Mouse (Mus musculus) forelimb bud, embryonic 11.5 days (tissue): ENCODE results near the gene Cd180.
A peak's percentile ranks its signal among the peaks of the same experiment; 100 is the strongest.

Experiments
- DNase-seq: peaks from one replicate; pipeline ENCODE4 v3.0.0-alpha.2; 2012; ENCODE audit warnings: low read depth, low spot score

The Cd180 gene

DNA sequence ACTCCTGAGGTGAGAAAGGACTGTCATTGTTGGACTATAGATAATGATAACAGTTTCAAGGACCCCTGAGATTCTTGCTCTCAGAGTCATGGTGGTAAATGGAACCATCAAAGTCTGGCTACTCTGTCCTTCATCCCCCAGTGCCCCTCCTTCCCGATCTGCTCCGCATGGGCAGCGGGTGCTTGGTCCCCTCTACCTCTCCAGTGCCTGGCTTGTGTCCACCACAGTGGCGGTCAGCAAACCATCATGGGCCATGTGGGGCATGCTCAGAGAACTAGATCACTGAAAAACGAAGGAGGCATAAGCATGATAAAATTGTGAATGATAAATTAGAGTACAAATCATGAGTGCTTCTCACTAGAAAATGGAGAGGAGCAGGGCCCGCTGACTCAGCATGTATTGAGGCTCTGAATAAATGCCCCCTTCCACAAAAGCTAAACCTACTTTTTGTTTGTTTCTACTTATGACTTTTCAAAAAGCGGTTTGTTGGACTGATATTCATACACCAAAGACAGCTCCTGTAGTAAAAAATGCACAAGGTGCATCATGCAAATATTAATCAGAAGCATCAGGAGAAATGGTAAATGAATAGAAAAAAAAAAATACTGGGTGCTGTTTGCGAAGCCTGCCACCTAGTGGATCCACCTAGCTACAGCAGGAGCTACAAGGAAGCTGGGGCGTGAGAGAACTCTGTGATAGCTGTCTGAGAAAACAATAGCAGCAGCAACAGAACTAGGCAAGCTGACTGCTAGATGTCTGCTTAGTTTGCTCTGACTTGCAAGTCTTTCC is 51.3 kb downstream of the Cd180 start:
- DNase-seq: peak; percentile 33

DNA sequence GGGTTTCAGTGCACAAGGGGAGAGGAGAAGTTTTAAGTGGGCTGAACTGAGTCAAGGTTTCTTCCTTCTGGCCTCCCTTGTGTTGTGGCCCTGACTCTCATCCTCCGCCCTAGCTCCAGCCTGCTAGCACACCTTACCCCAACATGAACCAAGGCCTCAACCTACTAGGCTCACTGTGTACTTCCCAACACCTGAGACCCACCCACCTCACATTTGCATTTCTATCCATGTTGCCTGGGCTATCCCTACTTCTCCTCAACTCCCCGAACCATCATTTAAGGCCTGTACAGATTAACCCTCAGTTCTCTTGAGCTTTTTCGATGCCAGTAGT is 51.9 kb downstream of the Cd180 start:
- no peak for DNase-seq

DNA sequence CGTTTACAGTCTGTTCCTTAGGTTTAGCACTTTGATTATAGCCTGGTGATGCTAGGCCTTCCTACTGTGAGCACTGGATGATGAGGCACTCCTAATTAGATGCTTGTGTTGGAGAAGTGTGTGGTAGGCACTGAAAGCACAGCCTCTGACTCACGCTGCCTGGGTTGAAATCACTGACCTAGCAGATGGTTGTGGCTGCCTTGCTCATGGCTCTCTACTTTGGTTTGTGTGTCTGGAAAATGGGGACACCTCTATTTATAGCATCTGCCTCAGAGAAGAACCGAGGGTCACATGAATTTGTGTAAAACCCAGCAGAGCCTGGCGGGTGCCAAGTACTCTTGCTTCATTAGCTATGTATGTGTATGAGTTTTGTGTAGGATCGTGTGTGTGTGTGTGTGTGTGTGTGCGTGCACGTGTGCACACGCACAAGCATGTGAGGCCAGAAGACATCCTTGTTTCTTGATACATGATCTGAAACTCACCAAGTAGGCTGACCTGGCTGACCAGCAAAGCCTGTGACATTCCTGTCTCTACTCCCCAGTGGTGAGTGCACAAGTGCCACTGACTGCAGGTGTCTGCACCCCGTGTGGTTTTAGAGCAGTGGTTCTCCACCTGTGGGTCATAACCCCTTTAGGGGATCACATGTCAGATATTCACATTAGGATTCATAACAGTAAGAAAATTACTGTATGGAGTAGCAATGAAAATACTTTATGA is 52.4 kb downstream of the Cd180 start:
- no peak for DNase-seq

DNA sequence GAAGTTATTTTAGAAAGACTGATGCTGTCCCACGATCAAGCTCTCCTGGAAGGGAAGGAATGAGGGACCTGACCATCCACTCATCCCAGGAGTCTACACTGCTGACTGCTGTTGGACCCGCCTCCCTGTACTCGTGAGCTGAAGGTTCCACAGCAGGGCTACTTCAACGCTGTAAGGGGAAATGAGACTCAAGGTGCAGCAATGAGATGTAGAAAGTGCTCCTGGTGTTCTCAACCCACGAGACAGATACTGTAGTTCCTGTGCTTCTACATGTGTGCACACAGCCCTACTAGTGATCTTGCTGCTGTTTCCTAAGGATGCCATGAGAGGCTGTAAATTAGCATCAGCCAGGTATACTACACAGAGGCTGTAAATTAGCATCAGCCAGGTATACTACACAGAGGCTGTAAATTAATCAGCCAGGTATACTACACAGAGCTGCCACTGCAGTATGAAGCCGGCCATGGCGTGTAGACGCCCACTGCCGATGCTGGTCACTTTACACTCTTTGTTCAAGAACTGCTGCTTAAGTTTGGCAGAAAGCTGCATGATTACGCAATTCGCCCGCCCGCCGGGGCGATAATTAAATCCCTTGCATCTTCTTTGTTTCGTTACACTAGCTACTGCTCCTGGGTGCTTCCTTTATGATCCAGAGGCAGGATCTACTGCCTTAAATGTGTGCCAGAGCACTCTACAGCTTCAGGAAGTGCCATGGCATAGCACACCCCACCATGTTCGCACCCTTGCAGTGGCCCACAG is 53.6 kb downstream of the Cd180 start:
- DNase-seq: no peak

DNA sequence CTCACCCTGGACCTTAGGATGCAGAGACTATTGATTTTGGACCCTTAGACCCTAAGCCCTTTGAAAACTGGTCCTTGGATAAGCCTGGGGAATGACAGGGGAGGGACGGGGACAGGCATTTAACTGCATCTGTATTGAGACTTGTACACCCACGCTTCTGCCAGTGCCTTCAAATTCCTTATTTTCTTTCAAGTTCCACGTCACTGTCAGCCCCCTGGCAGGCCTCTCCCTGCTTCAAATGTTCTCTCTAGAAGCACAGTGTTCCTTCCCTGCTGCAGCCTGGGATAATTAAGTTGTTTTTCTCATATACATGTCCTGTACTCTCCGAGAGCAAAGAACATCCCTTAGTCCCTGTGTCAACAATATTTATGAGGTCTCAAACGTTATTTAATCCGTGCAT is 55.8 kb downstream of the Cd180 start:
- no peak for DNase-seq

DNA sequence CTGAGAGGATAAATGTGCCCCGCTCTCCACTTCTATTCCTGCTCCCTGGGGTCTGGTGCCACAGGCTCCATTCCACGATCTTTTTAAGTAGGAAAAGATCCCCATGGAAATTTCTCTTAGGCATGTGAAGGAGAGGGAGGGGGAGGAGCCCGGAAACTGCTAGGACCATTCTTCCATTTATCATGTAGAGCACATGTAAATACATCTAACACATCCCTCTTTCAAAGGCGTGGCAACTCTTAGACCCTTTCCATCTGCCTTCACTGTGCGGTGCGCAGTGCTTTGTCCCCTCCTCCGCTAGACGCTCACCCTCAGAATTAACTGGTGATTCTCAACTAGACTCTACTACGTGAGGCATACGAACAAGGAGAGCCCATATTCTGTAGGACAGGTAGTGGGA is 56.5 kb downstream of the Cd180 start:
- DNase-seq: no peak

DNA sequence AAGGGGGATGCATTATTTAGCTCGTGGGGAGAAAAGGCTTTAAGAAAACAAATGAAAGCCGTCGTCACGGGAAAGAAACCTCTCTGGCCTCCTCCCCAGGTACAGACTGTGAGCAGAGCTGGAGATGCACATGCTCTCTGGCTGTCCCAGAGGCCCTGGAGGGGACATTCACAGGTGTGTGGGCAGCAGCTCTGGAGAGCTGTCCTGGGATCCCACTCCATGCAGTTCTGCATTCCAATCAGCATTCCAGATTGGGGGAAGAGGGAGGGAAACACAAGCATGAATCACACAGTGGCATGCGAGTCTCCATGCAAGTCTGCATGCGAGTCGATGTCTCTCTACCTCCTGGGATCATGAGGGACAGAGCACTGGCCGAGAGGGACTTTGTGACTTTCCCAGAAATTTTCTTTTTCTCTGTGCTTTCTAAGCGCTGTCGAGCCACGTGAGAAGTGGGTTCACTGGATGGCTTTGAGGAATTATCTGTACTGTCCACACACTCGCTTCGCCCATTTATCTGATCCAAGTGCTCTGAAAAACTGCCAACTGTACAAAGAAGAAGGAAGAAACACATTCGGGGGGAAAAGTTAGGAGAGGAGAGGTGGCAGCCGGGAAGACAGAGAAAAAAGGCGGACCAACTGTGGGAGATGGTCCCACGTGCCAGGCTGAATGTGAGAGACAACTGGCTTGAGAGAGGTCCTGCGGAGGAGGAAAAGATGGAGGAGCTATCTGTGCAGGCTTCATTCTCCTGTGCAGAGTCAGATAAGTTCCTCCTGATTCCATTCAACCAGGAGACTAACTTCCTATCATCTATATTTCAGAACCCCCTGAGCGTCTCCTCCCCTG is 60.6 kb downstream of the Cd180 start:
- no peak for DNase-seq

DNA sequence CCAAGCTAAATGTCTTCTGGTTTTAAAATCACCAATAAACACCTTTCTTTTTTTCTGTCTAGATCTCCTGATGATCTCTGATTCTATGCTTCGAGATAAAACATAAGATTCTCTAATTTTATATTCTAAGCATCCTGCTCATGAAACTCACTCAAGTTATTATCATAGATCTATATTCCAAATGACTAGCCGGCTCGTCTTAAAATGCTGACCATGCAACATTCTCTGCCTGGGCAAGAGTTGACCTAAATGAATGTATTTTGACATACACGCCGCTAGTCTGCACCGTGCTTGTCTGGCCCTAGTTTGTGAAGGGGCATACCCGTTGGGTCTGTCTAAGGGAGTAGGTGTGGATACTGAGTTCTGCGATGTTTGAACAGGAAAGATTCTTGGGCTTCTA is 61.8 kb downstream of the Cd180 start:
- no peak for DNase-seq

DNA sequence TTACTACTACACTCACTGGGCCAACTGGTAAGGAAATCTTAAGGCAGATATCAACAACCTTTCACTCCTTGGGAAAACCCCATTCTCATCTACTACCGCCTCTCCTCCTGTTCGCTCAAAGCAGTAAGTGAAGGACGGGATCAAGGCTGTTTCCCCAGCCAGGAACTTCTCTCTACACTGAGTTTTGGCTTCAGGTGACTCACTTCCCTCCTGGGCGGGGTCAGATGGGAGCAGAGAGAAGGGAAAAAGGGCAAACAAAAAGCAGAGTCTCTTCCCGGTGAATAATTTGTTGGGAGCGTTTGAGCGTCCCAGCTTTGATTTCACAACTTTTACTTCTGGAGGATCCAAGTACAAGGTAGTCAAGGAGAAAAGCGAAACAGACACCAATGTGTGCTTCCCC is 62.7 kb downstream of the Cd180 start:
- DNase-seq: no peak

DNA sequence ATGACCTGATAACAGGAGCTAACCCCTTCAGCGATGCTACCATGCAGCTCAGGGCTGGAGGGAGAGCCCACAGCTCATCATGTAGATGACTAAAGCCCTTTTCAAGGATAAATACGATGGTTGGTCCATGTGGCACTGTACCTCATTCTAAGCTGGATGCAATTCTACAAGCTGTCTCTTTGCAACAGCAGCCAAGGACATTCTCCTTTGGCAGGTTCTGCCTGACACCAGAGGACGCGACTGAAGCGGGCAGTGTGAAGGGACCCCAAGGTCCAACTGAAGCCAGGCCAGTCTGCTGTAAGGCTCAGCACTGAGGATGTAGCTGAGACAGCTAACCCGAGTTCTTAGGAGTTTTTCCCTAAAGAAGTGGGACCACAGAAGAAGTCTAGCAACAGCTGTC is 64.7 kb downstream of the Cd180 start:
- DNase-seq: no peak

DNA sequence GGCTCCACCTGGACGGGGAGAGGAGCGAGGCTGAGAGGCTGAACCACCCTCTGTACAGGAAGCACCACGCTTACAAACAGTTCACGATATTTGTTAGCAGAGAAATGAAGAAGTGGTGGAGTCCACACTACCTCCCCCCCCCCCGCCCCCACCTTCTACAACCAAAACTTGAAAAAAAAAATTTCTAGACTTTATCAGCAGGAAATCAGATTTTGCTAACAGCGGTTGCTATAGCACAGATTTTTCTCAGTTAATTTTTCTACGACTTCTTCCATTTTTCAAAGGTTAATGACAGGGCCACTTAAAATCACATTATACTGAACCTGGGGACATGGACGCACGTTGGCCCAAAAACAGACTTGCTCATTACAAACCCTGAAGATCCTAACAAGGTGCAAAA is 68.1 kb downstream of the Cd180 start:
- no peak for DNase-seq

DNA sequence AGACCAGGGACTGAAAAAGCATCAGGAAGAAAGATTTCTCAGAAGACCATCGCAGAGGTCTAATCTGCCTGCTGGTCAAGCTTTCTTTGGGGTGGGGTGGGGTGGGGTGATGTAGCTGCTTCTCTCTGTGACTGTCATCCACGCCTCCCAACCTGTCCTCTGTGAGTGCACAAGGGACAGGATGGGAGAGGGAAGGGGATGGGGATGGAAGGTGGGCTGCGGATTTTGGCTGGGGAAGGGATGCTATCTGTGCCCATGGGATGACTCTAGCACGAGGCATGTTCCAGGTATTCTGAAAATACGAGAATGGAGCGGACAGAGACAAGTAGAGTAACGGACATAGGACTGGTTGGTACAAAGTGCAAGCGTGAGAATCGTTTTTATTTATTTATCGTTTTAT is 68.8 kb downstream of the Cd180 start:
- DNase-seq: no peak

DNA sequence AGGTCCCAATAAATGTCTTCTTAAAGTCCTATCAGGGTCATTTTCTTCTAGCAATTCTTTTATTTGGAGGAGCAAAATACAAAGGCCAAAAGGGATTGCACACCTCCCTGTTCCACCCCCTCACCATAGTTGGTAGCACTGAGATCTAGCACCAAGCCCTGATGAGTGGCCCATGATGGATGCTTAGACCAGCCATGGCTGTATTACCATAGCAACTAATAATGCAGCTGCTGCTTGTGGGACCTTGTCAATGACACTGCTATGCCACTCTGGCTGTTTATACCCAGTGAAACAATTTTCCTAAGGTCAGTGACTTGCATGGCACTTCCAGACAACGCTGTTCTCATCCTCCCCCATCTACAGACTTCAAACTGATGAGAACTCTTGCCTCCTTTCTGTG is 70.9 kb downstream of the Cd180 start:
- DNase-seq: no peak

DNA sequence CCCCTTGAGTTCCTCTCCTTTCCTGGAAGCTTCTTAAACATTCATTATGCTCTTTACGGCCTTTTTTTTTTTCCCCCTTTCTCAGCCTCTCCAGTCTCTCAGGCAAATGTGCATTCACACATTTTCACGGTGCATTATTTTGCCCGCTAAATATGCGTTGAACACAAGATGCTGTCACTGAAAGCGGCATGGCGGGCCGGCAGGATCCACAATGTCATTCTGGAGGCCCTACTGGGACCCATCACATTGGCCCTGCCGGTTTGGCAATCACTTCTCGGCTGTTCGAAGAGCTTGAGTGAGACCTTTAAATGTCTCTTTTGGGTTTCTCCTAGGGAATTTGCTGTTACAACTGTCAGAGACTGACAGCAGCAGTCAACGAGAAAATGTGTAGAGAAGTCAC is 71.9 kb downstream of the Cd180 start:
- no peak for DNase-seq

DNA sequence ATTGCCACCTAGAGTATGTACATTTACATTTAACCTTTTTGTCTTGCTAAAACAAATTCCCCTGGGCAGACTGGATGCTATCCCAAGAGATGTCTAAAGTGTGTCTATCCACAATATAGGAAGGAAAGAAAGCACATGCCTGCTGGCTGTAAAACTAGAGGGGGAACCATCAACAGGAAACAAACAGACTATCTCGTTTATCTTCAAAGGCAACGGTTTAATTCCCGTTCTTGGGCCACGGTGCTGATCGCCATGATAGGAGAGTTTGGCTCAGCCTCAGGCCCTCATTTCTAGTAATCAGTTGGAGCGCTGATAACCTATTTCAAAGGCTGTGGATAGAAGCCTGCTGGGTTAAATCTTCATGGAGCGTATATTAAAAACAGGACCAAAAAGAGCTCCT is 73.8 kb downstream of the Cd180 start:
- DNase-seq: no peak

DNA sequence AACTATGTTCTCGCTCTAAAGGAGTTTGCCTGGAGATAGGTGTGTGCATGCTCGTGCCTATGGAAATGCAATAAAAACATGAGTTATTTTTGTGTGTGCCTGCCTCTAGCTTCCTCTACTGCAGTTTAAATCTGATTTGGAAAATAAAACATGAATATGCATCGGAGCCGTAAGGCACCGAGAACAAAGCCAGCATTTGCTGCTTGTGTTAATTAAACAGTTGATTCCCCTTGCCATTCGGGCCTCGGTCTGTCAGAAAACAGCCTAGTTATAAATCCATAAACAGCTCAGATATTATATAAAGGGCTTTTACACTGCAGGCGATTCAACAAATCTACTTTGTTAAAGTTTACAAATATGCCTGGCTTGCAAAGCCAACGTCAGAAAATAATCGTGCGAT is 75.2 kb downstream of the Cd180 start:
- no peak for DNase-seq

DNA sequence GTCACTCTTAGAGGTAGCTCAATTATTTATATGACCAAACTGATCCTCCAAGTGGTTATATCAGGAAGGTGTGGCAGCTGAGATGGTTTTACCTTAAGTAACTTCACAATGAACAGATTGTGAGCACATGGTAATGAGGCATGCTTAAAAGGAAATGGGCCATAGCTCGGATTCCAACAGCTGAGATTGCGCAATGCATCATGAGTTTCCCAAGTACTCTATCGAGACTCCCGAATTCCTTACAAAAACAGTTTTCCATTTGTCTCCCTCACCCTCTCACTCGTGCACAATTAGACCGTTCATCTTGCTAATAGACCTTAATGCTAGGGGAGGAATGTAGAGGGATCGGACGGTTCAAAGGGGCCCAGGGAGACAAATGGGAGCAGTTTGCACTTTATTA is 76.8 kb downstream of the Cd180 start:
- peak; percentile 17 for DNase-seq

DNA sequence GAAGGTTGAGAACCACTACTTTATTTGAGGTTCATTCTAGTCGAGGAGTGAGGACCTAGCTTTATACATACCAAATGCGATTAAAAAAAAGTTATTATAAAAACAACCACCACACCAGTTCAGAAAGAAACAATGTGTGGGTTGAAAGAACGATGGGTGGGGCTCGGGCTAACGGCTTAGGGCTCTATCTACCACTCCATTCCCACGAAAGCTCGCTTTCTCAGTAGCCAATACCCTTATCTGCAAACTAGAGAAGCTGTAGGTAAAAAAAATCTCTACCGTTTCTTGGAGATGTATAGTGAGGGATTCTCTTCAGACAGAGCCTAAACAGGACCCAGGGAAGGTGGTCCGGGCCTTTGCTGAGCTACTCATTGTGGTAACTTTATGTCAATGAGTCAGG is 79.8 kb downstream of the Cd180 start:
- DNase-seq: no peak

DNA sequence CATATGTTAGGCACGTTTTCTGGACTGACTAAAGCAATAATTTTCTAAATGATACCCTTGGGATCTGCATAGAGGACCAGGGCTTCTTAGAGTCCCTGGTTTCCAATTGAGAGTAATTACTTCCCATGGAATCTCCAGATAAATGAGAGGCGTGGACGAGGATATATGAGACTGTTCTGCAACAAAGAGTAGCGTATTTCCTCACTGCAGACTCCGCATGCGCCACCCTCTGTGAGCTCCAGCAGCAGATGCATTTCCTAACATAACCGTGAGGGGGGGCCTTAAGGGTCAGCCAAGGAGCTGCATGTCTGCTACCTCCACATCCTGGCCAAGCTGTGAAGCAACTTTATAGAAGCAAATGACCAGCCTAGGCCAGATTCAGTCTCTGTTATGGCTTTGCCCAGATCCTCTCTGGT is 81.4 kb downstream of the Cd180 start:
- no peak for DNase-seq

DNA sequence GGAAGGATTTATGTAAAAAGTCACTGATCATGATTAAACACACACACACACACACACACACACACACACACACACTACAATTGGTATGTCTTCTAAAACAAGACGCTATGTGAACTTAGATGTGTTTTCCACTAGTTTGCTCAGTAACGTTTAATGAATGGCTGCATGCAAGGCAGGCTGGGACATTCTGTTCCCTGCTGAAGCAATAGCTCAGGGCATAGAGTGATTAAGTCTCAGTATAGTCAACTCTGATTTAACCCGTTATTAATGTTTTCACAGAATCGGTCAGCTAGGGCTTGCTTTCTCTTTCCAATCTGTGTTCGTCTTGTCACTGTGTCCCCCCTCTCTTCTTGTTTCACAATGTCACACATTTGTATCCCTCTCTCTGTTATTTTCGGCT is 82.1 kb downstream of the Cd180 start:
- no peak for DNase-seq

DNA sequence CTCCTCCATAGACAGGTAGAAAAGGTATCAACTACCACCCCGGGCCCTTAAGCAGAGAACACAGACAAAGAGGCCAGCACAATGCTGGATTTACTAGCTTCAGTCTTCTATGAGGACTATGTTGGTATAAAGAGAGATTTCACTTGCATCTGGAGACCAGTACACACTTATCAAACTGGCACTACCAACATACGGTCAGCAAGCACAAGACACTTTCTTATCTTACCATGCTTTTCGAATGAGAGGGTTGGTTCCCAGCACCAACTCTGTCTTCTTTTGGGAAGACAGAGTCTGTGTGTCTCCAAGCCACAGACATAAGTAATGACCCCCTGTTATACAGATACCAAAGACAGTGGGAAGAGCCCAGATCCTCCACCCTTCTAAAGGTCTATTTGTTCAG is 85.5 kb downstream of the Cd180 start:
- DNase-seq: no peak

DNA sequence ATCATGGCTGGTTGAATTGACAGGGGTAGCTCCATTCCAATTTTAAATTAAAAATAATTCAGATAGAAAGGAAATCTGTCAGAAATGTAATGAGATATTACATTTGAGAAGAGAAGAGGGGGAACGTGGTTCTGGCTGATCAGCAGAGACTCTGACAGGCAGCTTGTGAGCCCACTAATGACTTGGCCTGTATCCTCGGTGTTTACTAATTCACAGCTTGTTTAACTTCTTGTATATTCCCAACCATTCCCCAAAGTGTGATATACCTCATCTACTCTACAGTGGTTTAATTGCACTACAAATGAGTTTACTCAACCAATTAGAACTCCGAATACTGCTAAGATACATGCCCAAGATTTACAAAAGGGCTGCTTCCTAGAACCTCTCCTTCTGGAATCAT is 85.9 kb downstream of the Cd180 start:
- DNase-seq: no peak
